ENCODE assay signal across 26 mouse cellular contexts in genomic region chr5:122482733-122483391, GRCm38 (mm10). TPM values are rescaled to one million over a fixed set of nuclear protein-coding genes. Genes with fewer than 3 reads are reported as not detected.
DNase-seq lines count a peak whose midpoint lies in the region; ATAC-seq lines count a peak whose summit lies in the region.
"Had no signal": no experiment of that assay in that cellular context is flagged by ENCODE, and none has a peak within 500 bp of the region (broad histone marks: within the 10 kb centered on the region; RNA-seq: fewer than 3 reads in every experiment).

No protein-coding gene starts in this region.

- peaks cover 81% of the 10 kb centered on the region for H3K36me3 ChIP-seq in heart, embryonic 12.5 days

- ATAC-seq in heart, embryonic 12.5 days (ENCODE audit: insufficient number of reproducible peaks, low FRiP score), result peak; percentile 58; the same call in 1 of the 2 replicates
- ATAC-seq: activated CD4-positive, CD25-positive, alpha-beta regulatory T cell, adult 4 months; CD4-positive, CD25-positive, alpha-beta regulatory T cell, adult 4 months; forebrain, embryonic 14.5 days; hindbrain, postnatal 0 days; intestine, embryonic 15.5 days had no signal

- H3K27ac ChIP-seq in heart, embryonic 12.5 days (ENCODE audit: poor library complexity, severe bottlenecking), result peak overlapping the region; percentile 61; the same call in 1 of the 2 replicates
- H3K27ac ChIP-seq in brown adipose tissue, adult 24 weeks (replicated peaks; ENCODE audit: low read depth, low read length), result peak overlapping the region; percentile 38; the same call in 1 of the 2 replicates
- H3K27ac ChIP-seq: hindbrain, embryonic 12.5 days; hindbrain, postnatal 0 days; intestine, embryonic 15.5 days; kidney, postnatal 0 days; liver, embryonic 14.5 days; neural tube, embryonic 15.5 days had no signal

- no peaks in the 10 kb centered on the region for H3K27me3 ChIP-seq in heart, embryonic 12.5 days (replicated peaks)
- H3K27me3 ChIP-seq: hindbrain, embryonic 12.5 days; intestine, embryonic 15.5 days; neural tube, embryonic 15.5 days had no signal

- no peak overlapping the region for H3K4me2 ChIP-seq in heart, embryonic 12.5 days
- H3K4me2 ChIP-seq: hindbrain, embryonic 12.5 days; intestine, embryonic 15.5 days; neural tube, embryonic 15.5 days had no signal

- no peaks in the 10 kb centered on the region for H3K9me3 ChIP-seq in heart, embryonic 12.5 days (replicated peaks)
- H3K9me3 ChIP-seq: hindbrain, embryonic 12.5 days; intestine, embryonic 15.5 days; neural tube, embryonic 15.5 days had no signal

- H3K4me1 ChIP-seq in heart, embryonic 12.5 days (replicated peaks), result peaks cover 9% of the 10 kb centered on the region; the same call in 1 of the 2 replicates
- H3K4me1 ChIP-seq in brown adipose tissue, adult 24 weeks (ENCODE audit: control insufficient read depth, insufficient read depth, insufficient read length, low read length), result peaks cover 2% of the 10 kb centered on the region; the same call in 1 of the 2 replicates
- H3K4me1 ChIP-seq: hindbrain, embryonic 12.5 days; intestine, embryonic 15.5 days; neural tube, embryonic 15.5 days had no signal

- intact Hi-C loops in heart, postnatal 36 days (cut with DNase I), result no loop called here

- H3K9ac ChIP-seq in heart, embryonic 12.5 days, result no peak overlapping the region
- H3K9ac ChIP-seq: hindbrain, embryonic 12.5 days; intestine, embryonic 15.5 days; liver, embryonic 14.5 days; neural tube, embryonic 15.5 days had no signal

- WGBS in heart, embryonic 12.5 days, result 65% methylated on average over 6 of the region's 6 CpGs

- DNase-seq in adrenal gland, adult 8-10 months, result peak; percentile 47
- DNase-seq in adrenal gland, postnatal 25 days, result no peak
- DNase-seq in heart, postnatal 36 days, result no peak
- peak; percentile 61 for DNase-seq in 3T3-L1 (ENCODE audit: low read depth, low spot score)
- DNase-seq in kidney, postnatal 25 days, result no peak
- DNase-seq: cerebellum, adult 8-10 months; cerebellum, postnatal 36 days; kidney, adult 2 months; liver; lung, adult 2 months; lung, postnatal 10 days; midbrain, embryonic 14.5 days; retina, postnatal 1 day; right cerebral cortex, postnatal 14 days; thymus, postnatal 4 days had no signal

- H3K4me3 ChIP-seq in heart, embryonic 12.5 days, result no peak overlapping the region
- H3K4me3 ChIP-seq in brown adipose tissue, adult 24 weeks (ENCODE audit: insufficient read depth, low read depth, low read length), result no peak overlapping the region
- H3K4me3 ChIP-seq: hindbrain, embryonic 12.5 days; intestine, embryonic 15.5 days; neural tube, embryonic 15.5 days had no signal

RNA-seq across cellular contexts. Expression of gene Atp2a2, which starts 19.2 kb away (rescaled TPM):
- 100 to 1,000 TPM; 187 to 206 (median 196) TPM for total RNA-seq in adrenal gland, adult 8-10 months (2022)
- total RNA-seq in adrenal gland, postnatal 25 days (2021), result 176 and 179 TPM in 2 replicates
- polyA plus RNA-seq in heart, embryonic 12.5 days (2016; fragmentation: Nextera tagmentation; extraction: Ambion mirVana), result 414 and 424 TPM in 2 replicates
- over 10,000 TPM; 11,843 to 11,873 TPM for total RNA-seq in heart, postnatal 36 days (2021)
- polyA plus RNA-seq in brown adipose tissue, adult 24 weeks (2012; ENCODE audit: insufficient read depth, insufficient read length, missing spikeins), result 77.3 and 79.4 TPM in 2 replicates

Comparison
In these comparisons a context has a peak if more than half of its experiments do, and no peak if none do; other contexts are left out.
1. DNase-seq: peak in adrenal gland, adult 8-10 months (single experiment) and 3T3-L1 (single experiment); none in adrenal gland, postnatal 25 days (single experiment), heart, postnatal 36 days (0 of 2) and kidney, postnatal 25 days (0 of 2).
2. RNA of gene Atp2a2, which starts 19.2 kb away (total RNA-seq): 11,843 to 11,873 TPM in heart, postnatal 36 days; 187 to 206 TPM in adrenal gland, adult 8-10 months and 176 to 179 TPM in adrenal gland, postnatal 25 days; every median in the first group is over 10 times any median in the second.